10 mouse cellular contexts compared by ENCODE assay signal in genomic region chr3:101670561-101671001, GRCm38 (mm10).
DNase-seq lines count a peak whose midpoint lies in the region; ATAC-seq and TF ChIP-seq lines count a peak whose summit lies in the region.
"Had no signal": no experiment of that assay in that cellular context is flagged by ENCODE, and none has a peak within 500 bp of the region (broad histone marks: within the 10 kb centered on the region; RNA-seq: fewer than 3 reads in every experiment).

No protein-coding gene starts in this region.

- no peak for TF ChIP-seq CTCF in gastrocnemius, adult 2 months (IDR thresholded peaks at IDR 0.05)

- H3K9ac ChIP-seq in hindbrain, embryonic 12.5 days, result no peak overlapping the region
- H3K9ac ChIP-seq: limb, embryonic 12.5 days had no signal

- no peak overlapping the region for H3K4me2 ChIP-seq in hindbrain, embryonic 12.5 days (replicated peaks)
- H3K4me2 ChIP-seq: limb, embryonic 12.5 days had no signal

- ATAC-seq in hindbrain, embryonic 12.5 days (ENCODE audit: low FRiP score), result no peak
- ATAC-seq in erythroblast, adult 5-6 weeks (replicated peaks; ENCODE audit: low FRiP score, poor library complexity, severe bottlenecking), result no peak

- peak; percentile 33 for DNase-seq in gastrocnemius, adult 2 months
- no peak for DNase-seq in gastrocnemius, adult 8-10 months (ENCODE audit: low spot score in 2 of 2)
- DNase-seq in ZHBTc4 (ENCODE audit: low read depth, low spot score), result peak; percentile 50
- DNase-seq in kidney, adult 18-20 months, result peak; percentile 80
- no peak for DNase-seq in urinary bladder, adult 18-20 months (ENCODE audit: low spot score in 2 of 2)
- DNase-seq: embryo, embryonic 11 days had no signal

- WGBS in hindbrain, embryonic 12.5 days, result 42% methylated on average over 8 of the region's 8 CpGs

- no peak overlapping the region for H3K27ac ChIP-seq in gastrocnemius, adult 2 months
- H3K27ac ChIP-seq in hindbrain, embryonic 12.5 days, result no peak overlapping the region
- H3K27ac ChIP-seq: limb, embryonic 12.5 days had no signal

- intact Hi-C loops in gastrocnemius, adult 2 months (cut with DNase I), result no loop called here

- H3K27me3 ChIP-seq in megakaryocyte, embryonic 14.5 days (replicated peaks), result peaks cover 6% of the 10 kb centered on the region
- no peaks in the 10 kb centered on the region for H3K27me3 ChIP-seq in hindbrain, embryonic 12.5 days
- H3K27me3 ChIP-seq: limb, embryonic 12.5 days had no signal

- no peaks in the 10 kb centered on the region for H3K36me3 ChIP-seq in megakaryocyte, embryonic 14.5 days (replicated peaks; ENCODE audit: low read length)
- H3K36me3 ChIP-seq in hindbrain, embryonic 12.5 days, result no peaks in the 10 kb centered on the region
- H3K36me3 ChIP-seq: limb, embryonic 12.5 days had no signal

- H3K9me3 ChIP-seq in megakaryocyte, embryonic 14.5 days, result no peaks in the 10 kb centered on the region
- H3K9me3 ChIP-seq in hindbrain, embryonic 12.5 days (replicated peaks), result no peaks in the 10 kb centered on the region
- H3K9me3 ChIP-seq: limb, embryonic 12.5 days had no signal

- H3K4me1 ChIP-seq in megakaryocyte, embryonic 14.5 days, result peaks cover 35% of the 10 kb centered on the region
- H3K4me1 ChIP-seq in hindbrain, embryonic 12.5 days, result peaks cover 5% of the 10 kb centered on the region; the same call in 1 of the 2 replicates

- no peak overlapping the region for H3K4me3 ChIP-seq in gastrocnemius, adult 2 months
- H3K4me3 ChIP-seq in megakaryocyte, embryonic 14.5 days (replicated peaks), result peak overlapping the region; percentile 60
- no peak overlapping the region for H3K4me3 ChIP-seq in hindbrain, embryonic 12.5 days
- H3K4me3 ChIP-seq: limb, embryonic 12.5 days had no signal

Comparison
In these comparisons a context has a peak if more than half of its experiments do, and no peak if none do; other contexts are left out.
1. DNase-seq: peak in gastrocnemius, adult 2 months (single experiment), ZHBTc4 (single experiment) and kidney, adult 18-20 months (single experiment); none in gastrocnemius, adult 8-10 months (0 of 2) and urinary bladder, adult 18-20 months (0 of 2).